Mouse (Mus musculus): ENCODE measurements at regions not wholly inside any gene's neighbourhood (a gene's known extent, or its start where the extent isn't known, plus 50 kb on each side); places are given as distances from the start of the nearest gene placed in this dataset.

GRCm38 (mm10) chr10:43634371-43635080 lies 56.4 kb downstream of the Cd24a start:
- no peak for DNase-seq (ENCODE audit: extremely low read depth, low read depth)

GRCm38 (mm10) chr10:43641169-43641945 lies 63.3 kb downstream of the Cd24a start:
- DNase-seq (ENCODE audit: extremely low read depth, low read depth), result peak; percentile 70

GRCm38 (mm10) chr10:43646326-43646725 lies 68.2 kb downstream of the Cd24a start:
- peak; percentile 72 for DNase-seq (ENCODE audit: extremely low read depth, low read depth)

GRCm38 (mm10) chr10:43646965-43647364 lies 68.9 kb downstream of the Cd24a start:
- peak; percentile 87 for DNase-seq (ENCODE audit: extremely low read depth, low read depth)

DNA sequence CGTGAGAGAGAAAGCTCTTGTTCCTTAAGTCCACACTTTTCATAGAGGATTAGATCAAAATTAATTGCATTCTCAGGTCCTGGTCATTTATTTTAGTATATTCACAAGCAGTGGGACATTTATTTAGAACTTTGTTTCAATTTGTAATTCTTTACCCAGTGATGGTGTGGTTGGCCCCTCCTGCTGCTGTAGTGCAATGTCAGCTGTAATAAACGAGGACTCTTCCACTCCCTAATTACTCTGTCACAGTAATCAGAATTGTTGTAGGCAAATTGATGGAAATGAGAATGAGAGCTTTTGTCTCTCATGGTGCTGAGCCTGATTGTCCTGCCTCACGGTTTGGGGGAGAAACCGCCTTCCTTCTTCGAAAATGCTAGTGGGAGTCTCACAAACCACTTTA lies 70.1 kb downstream of the Cd24a start:
- DNase-seq (ENCODE audit: extremely low read depth, low read depth), result no peak

- peak; percentile 90 for DNase-seq (ENCODE audit: extremely low read depth, low read depth)
Measured at GRCm38 (mm10) chr10:43648815-43649447, 70.8 kb downstream of the Cd24a start.

GRCm38 (mm10) chr10:43650449-43650848 lies 72.4 kb downstream of the Cd24a start:
- no peak for DNase-seq (ENCODE audit: extremely low read depth, low read depth)

DNA sequence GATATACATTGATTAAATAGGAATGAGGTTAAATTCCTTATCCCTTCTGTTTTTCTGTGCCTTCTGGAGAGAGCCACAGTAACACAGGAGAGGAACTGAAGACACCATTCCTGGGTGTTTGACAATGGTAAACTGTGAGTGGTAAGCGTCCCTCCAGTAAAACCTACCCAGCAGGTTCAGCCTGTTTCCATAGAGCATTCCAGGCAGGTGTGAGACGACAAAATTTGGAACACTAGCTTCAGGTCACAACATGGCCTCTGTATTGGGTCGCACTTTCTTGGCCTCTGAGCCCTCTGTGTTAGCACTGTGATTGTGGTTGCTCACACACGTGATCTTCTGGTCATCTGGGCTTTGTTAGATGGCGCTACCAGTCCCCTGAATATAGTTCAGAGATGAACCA lies 73.4 kb downstream of the Cd24a start:
- no peak for DNase-seq (ENCODE audit: extremely low read depth, low read depth)

DNA sequence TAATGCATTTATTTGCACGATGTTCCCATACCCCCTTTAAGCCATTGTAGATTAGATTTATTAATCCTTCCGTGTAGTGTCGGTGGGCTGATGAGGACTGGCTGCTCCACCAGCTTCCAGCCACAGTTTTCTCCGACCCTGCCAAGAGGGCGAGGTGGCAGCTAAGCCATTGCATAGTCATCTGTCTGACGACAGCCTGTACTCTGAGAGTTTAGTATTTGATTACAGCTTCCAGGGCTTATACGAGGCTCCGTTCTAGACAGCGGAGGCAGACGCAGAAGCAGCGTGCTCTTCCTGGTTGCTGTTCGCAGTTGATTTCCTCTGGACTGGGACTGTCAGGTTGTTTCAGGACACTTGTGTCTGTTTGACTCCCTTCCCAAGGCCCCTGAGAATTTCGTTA lies 73.8 kb downstream of the Cd24a start:
- no peak for DNase-seq (ENCODE audit: extremely low read depth, low read depth)

GRCm38 (mm10) chr10:43655082-43655671 lies 77.1 kb downstream of the Cd24a start:
- DNase-seq (ENCODE audit: extremely low read depth, low read depth), result no peak

DNA sequence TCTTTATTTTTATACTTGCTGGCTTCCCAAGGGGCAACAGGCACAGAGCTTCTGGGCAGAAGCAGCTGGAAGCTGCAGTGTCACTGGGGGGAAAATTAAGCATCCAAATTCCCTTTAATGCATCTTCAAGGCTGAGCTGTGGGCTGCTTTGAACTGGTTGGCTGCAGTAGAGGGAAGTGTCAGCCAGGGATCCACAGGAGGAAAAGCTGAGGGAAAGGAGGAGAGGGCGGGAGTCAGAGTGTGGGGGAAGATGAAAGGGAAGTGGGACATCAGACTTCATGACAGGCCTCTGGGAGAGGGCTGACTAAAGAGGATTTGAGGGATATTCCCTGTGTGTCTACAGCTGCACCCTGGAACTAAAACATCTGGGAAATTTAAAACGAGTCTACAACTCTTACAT lies 77.6 kb downstream of the Cd24a start:
- no peak for DNase-seq (ENCODE audit: extremely low read depth, low read depth)

- DNase-seq (ENCODE audit: extremely low read depth, low read depth), result no peak
Measured at GRCm38 (mm10) chr10:43656207-43656606, 78.1 kb downstream of the Cd24a start.

GRCm38 (mm10) chr10:43657501-43658225 lies 79.6 kb downstream of the Cd24a start:
- DNase-seq (ENCODE audit: extremely low read depth, low read depth), result no peak

GRCm38 (mm10) chr10:43658226-43658593 lies 80.1 kb downstream of the Cd24a start:
- DNase-seq (ENCODE audit: extremely low read depth, low read depth), result no peak

- DNase-seq (ENCODE audit: extremely low read depth, low read depth), result no peak
Measured at GRCm38 (mm10) chr10:43664844-43665243, 86.8 kb downstream of the Cd24a start.

- DNase-seq (ENCODE audit: extremely low read depth, low read depth), result no peak
Measured at GRCm38 (mm10) chr10:43666262-43667085, 88.4 kb downstream of the Cd24a start.

- no peak for DNase-seq (ENCODE audit: extremely low read depth, low read depth)
Measured at GRCm38 (mm10) chr10:43667086-43667690, 89.1 kb downstream of the Cd24a start.

DNA sequence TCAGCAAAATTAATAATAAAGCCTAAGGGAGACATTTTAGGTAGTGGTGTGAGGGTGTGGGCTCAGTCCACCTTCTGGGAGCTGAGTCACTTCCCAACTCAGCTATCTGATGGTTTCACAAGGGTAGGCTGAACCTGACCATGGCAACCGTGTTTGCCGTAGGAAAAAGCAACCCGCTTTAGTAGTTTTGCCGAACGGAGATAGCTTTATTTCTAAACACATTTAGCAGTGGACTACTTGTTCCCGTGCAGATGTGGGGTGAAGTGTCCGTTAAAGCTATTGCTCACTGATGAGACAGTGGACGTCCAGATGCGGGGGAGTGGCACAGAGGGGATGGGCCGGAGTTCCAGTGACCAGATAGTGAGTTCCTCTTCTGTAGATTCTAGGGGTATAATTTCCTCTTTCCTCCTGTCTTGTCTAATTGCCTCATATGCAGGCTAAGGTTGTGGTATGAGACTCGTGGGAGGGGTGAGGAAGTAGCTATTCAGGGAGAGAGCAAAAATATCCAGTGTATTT lies 89.7 kb downstream of the Cd24a start:
- peak; percentile 88 for DNase-seq (ENCODE audit: extremely low read depth, low read depth)

- no peak for DNase-seq (ENCODE audit: extremely low read depth, low read depth)
Measured at GRCm38 (mm10) chr10:43669471-43669870, 91.4 kb downstream of the Cd24a start.

- DNase-seq (ENCODE audit: extremely low read depth, low read depth), result no peak
Measured at GRCm38 (mm10) chr10:43670745-43671144, 92.7 kb downstream of the Cd24a start.

Measured in MEL-GATA-1-ER (cell line).